12 mouse cellular contexts compared by ENCODE assay signal in the genomic region with DNA sequence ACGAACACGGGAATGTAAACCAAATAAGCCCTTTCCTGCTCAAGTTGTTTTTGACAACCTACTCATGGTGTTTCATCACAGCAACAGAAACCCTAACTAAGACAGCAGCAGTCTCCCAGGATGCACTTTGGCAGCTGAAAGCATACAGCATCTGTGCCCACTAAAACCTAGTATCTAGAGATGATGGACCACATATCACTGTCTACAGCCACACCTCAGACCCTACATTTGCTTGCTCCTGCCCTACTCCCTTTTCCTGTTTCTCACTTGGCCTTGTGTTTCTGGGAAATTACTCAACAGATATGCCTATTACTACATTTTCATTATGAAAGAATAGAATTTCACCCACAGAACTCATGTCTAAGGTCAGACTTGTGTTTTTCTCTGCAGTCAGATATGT.
"Had no signal": no experiment of that assay in that cellular context is flagged by ENCODE, and none has a peak within 500 bp of the region (broad histone marks: within the 10 kb centered on the region; RNA-seq: fewer than 3 reads in every experiment).

No protein-coding gene starts in this region.

- H3K27me3 ChIP-seq: limb, embryonic 13.5 days; liver, embryonic 15.5 days; midbrain, embryonic 15.5 days; neural tube, embryonic 12.5 days had no signal

- H3K36me3 ChIP-seq: limb, embryonic 13.5 days; liver, embryonic 15.5 days; midbrain, embryonic 15.5 days; neural tube, embryonic 12.5 days had no signal

- H3K27ac ChIP-seq: layer of hippocampus, adult 2 months; limb, embryonic 13.5 days; liver, embryonic 15.5 days; midbrain, embryonic 15.5 days; neural tube, embryonic 12.5 days; stomach, postnatal 0 days had no signal

- H3K4me3 ChIP-seq: layer of hippocampus, adult 2 months; limb, embryonic 13.5 days; liver, embryonic 15.5 days; midbrain, embryonic 15.5 days; neural tube, embryonic 12.5 days had no signal

- H3K9me3 ChIP-seq: limb, embryonic 13.5 days; liver, embryonic 15.5 days; midbrain, embryonic 15.5 days; neural tube, embryonic 12.5 days had no signal

- H3K4me2 ChIP-seq: limb, embryonic 13.5 days; liver, embryonic 15.5 days; lung, embryonic 14.5 days; midbrain, embryonic 11.5 days; midbrain, embryonic 15.5 days; neural tube, embryonic 12.5 days had no signal

- H3K4me1 ChIP-seq: limb, embryonic 13.5 days; liver, embryonic 15.5 days; midbrain, embryonic 15.5 days; neural tube, embryonic 12.5 days had no signal

- H3K9ac ChIP-seq: limb, embryonic 13.5 days; liver, embryonic 15.5 days; lung, embryonic 14.5 days; midbrain, embryonic 15.5 days; neural tube, embryonic 12.5 days had no signal

- ATAC-seq: midbrain, embryonic 15.5 days had no signal

- DNase-seq: kidney, adult 11 months; kidney, postnatal 10 days; kidney, postnatal 4 days; left cerebral cortex, postnatal 4 days; lung, embryonic 14.5 days had no signal
